9 mouse cellular contexts compared by ENCODE assay signal in genomic region chr11:58953351-58954169, GRCm38 (mm10). TPM values are rescaled to one million over a fixed set of nuclear protein-coding genes. Genes with fewer than 3 reads are reported as not detected.
DNase-seq lines count a peak whose midpoint lies in the region; ATAC-seq and TF ChIP-seq lines count a peak whose summit lies in the region.
"Had no signal": no experiment of that assay in that cellular context is flagged by ENCODE, and none has a peak within 500 bp of the region (broad histone marks: within the 10 kb centered on the region; RNA-seq: fewer than 3 reads in every experiment).

No protein-coding gene starts in this region.

- WGBS in hindbrain, embryonic 10.5 days = under 1% methylated on average over 33 of the region's 33 CpGs
- WGBS in lung, postnatal 0 days = 2% methylated on average over 33 of the region's 33 CpGs
- under 1% methylated on average over 33 of the region's 33 CpGs for WGBS in stomach, embryonic 14.5 days

- peaks cover 14% of the 10 kb centered on the region for H3K36me3 ChIP-seq in hindbrain, embryonic 10.5 days
- peaks cover 11% of the 10 kb centered on the region; the same call in 1 of the 2 replicates for H3K36me3 ChIP-seq in lung, postnatal 0 days (ENCODE audit: insufficient read depth, low read length)
- peaks cover 4% of the 10 kb centered on the region for H3K36me3 ChIP-seq in stomach, embryonic 14.5 days (ENCODE audit: control insufficient read depth, insufficient read depth, low read length)

- peak; percentile 63 for DNase-seq in cerebellum, adult 9-10 months
- no peak for DNase-seq in cerebellum, adult 8-10 months
- peak; percentile 73 for DNase-seq in 3134 (ENCODE audit: extremely low read depth, insufficient read length, low spot score)
- DNase-seq in c-Kit-positive CD71-positive TER-119-positive erythroid progenitor cells, embryonic 14.5 days (ENCODE audit: low spot score) = peak; percentile 53
- DNase-seq in hindbrain, embryonic 10.5 days (ENCODE audit: low spot score) = peak; percentile 68
- peak; percentile 38 for DNase-seq in lung, postnatal 0 days (ENCODE audit: low spot score)
- DNase-seq in frontal cortex, postnatal 25 days (ENCODE audit: low spot score in 2 of 2) = no peak

- H3K27ac ChIP-seq in hindbrain, embryonic 10.5 days = peak overlapping the region; percentile 97
- no peak overlapping the region for H3K27ac ChIP-seq in lung, postnatal 0 days (ENCODE audit: low read length)
- peak overlapping the region; percentile 97 for H3K27ac ChIP-seq in stomach, embryonic 14.5 days (ENCODE audit: low read length)

- H3K4me1 ChIP-seq in hindbrain, embryonic 10.5 days (replicated peaks) = peaks cover 42% of the 10 kb centered on the region
- H3K4me1 ChIP-seq in lung, postnatal 0 days (ENCODE audit: insufficient read depth, low read depth, low read length) = 0 out of 2 replicates have a peak, but pooled peaks cover 10% of the 10 kb centered on the region
- peaks cover 11% of the 10 kb centered on the region for H3K4me1 ChIP-seq in stomach, embryonic 14.5 days (ENCODE audit: control insufficient read depth, insufficient read depth, low read length)

- H3K4me2 ChIP-seq in lung, postnatal 0 days (replicated peaks; ENCODE audit: low read depth, low read length) = peak overlapping the region; percentile 70
- H3K4me2 ChIP-seq in stomach, embryonic 14.5 days (replicated peaks; ENCODE audit: low read depth, low read length) = peak overlapping the region; percentile 93

- TF ChIP-seq CTCF in lung, postnatal 0 days (IDR thresholded peaks at IDR 0.05) = no peak

- peak; percentile 15 for ATAC-seq in lung, postnatal 0 days
- peak; percentile 8; the same call in 1 of the 2 replicates for ATAC-seq in stomach, embryonic 14.5 days (ENCODE audit: insufficient number of reproducible peaks, insufficient read depth, low FRiP score, low read depth)

- peaks cover 8% of the 10 kb centered on the region for H3K27me3 ChIP-seq in hindbrain, embryonic 10.5 days (ENCODE audit: insufficient read depth, poor library complexity, severe bottlenecking)
- peaks cover 3% of the 10 kb centered on the region; the same call in 1 of the 2 replicates for H3K27me3 ChIP-seq in lung, postnatal 0 days (replicated peaks; ENCODE audit: insufficient read depth, low read length)
- no peaks in the 10 kb centered on the region for H3K27me3 ChIP-seq in stomach, embryonic 14.5 days (ENCODE audit: control insufficient read depth, insufficient read depth, low read length)
- H3K27me3 ChIP-seq: Patski had no signal

- H3K9me3 ChIP-seq in hindbrain, embryonic 10.5 days = no peaks in the 10 kb centered on the region
- H3K9me3 ChIP-seq in lung, postnatal 0 days (ENCODE audit: low read length) = no peaks in the 10 kb centered on the region
- H3K9me3 ChIP-seq in stomach, embryonic 14.5 days (ENCODE audit: control insufficient read depth, low read depth, low read length) = no peaks in the 10 kb centered on the region

- peak overlapping the region; percentile 89 for H3K4me3 ChIP-seq in hindbrain, embryonic 10.5 days
- peak overlapping the region; percentile 62 for H3K4me3 ChIP-seq in lung, postnatal 0 days (ENCODE audit: low read depth, low read length)
- H3K4me3 ChIP-seq in stomach, embryonic 14.5 days (ENCODE audit: low read depth, low read length) = peak overlapping the region; percentile 59

- no peak for TF ChIP-seq EP300 in lung, postnatal 0 days (IDR thresholded peaks at IDR 0.05)

- peak overlapping the region; percentile 12; the same call in 1 of the 2 replicates for H3K9ac ChIP-seq in lung, postnatal 0 days (replicated peaks; ENCODE audit: low read depth)
- H3K9ac ChIP-seq in stomach, embryonic 14.5 days (replicated peaks; ENCODE audit: low read depth, low read length) = peak overlapping the region; percentile 60

RNA-seq across cellular contexts. Expression of gene Hist3h2a, which starts 0.9 kb away (rescaled TPM):
- 25.4 and 49.0 TPM in 2 replicates for polyA plus RNA-seq in hindbrain, embryonic 10.5 days (2016; fragmentation: Nextera tagmentation; extraction: Ambion mirVana)
- polyA plus RNA-seq in lung, postnatal 0 days (2015; fragmentation: Nextera tagmentation; extraction: Ambion mirVana) = 21.6 and 28.6 TPM in 2 replicates
- polyA plus RNA-seq in stomach, embryonic 14.5 days (2014; fragmentation: Nextera tagmentation; extraction: Ambion mirVana) = 32.4 and 33.9 TPM in 2 replicates

RNA-seq across cellular contexts. Expression of gene Trim17, which starts 0.9 kb away (rescaled TPM):
- 0.41 and 0.85 TPM in 2 replicates for polyA plus RNA-seq in hindbrain, embryonic 10.5 days (2016; fragmentation: Nextera tagmentation; extraction: Ambion mirVana)
- polyA plus RNA-seq in lung, postnatal 0 days (2015; fragmentation: Nextera tagmentation; extraction: Ambion mirVana) = 0.62 and 0.83 TPM in 2 replicates
- polyA plus RNA-seq in stomach, embryonic 14.5 days (2014; fragmentation: Nextera tagmentation; extraction: Ambion mirVana) = 0.20 and 0.62 TPM in 2 replicates

RNA-seq across cellular contexts. Expression of gene Hist3h2ba, which starts 4.8 kb away (rescaled TPM):
- 39.0 and 115 TPM in 2 replicates for polyA plus RNA-seq in hindbrain, embryonic 10.5 days (2016; fragmentation: Nextera tagmentation; extraction: Ambion mirVana)
- 2.6 TPM in 2 replicates for polyA plus RNA-seq in lung, postnatal 0 days (2015; fragmentation: Nextera tagmentation; extraction: Ambion mirVana)
- 31.2 and 32.5 TPM in 2 replicates for polyA plus RNA-seq in stomach, embryonic 14.5 days (2014; fragmentation: Nextera tagmentation; extraction: Ambion mirVana)

RNA-seq across cellular contexts. Expression of gene Rnf187, which starts 14.8 kb away (rescaled TPM):
- 297 and 381 TPM in 2 replicates for polyA plus RNA-seq in hindbrain, embryonic 10.5 days (2016; fragmentation: Nextera tagmentation; extraction: Ambion mirVana)
- 168 and 169 TPM in 2 replicates for polyA plus RNA-seq in lung, postnatal 0 days (2015; fragmentation: Nextera tagmentation; extraction: Ambion mirVana)
- polyA plus RNA-seq in stomach, embryonic 14.5 days (2014; fragmentation: Nextera tagmentation; extraction: Ambion mirVana) = 211 and 222 TPM in 2 replicates

RNA-seq across cellular contexts. Expression of gene Trim11, which starts 24.3 kb away (rescaled TPM):
- 18.8 and 20.2 TPM in 2 replicates for polyA plus RNA-seq in hindbrain, embryonic 10.5 days (2016; fragmentation: Nextera tagmentation; extraction: Ambion mirVana)
- polyA plus RNA-seq in lung, postnatal 0 days (2015; fragmentation: Nextera tagmentation; extraction: Ambion mirVana) = 19.1 and 20.2 TPM in 2 replicates
- 18.1 and 20.3 TPM in 2 replicates for polyA plus RNA-seq in stomach, embryonic 14.5 days (2014; fragmentation: Nextera tagmentation; extraction: Ambion mirVana)

Comparison
In these comparisons a context has a peak if more than half of its experiments do, and no peak if none do; other contexts are left out.
1. DNase-seq: peak in cerebellum, adult 9-10 months (single experiment), 3134 (single experiment), c-Kit-positive CD71-positive TER-119-positive erythroid progenitor cells, embryonic 14.5 days (single experiment), hindbrain, embryonic 10.5 days (single experiment) and lung, postnatal 0 days (single experiment); none in cerebellum, adult 8-10 months (single experiment) and frontal cortex, postnatal 25 days (0 of 2).
2. Peak in every context shown above with its lines, with median percentiles within 50 percentile points of each other: H3K4me3 ChIP-seq.